Mouse (Mus musculus) spleen, adult 2 months (tissue): ENCODE results near the gene Rims1. TPM values are rescaled to one million over a fixed set of nuclear protein-coding genes. Genes with fewer than 3 reads are reported as not detected.

Source experiments
- DNase-seq, 2 experiments: peaks; one replicate each; pipeline versions ENCODE4 v3.0.0 to v3.0.0-alpha.2; 2012 to 2021; ENCODE audit warnings: low spot score in 2 of 2, low read depth in 1 of 2
- H3K27ac ChIP-seq: fragments of 200-500 bp; 2 replicates; pipeline ENCODE4 v1.5.1; 2012; ENCODE audit warnings: low read length, inconsistent platforms; ENCODE audit not compliant: insufficient read depth
- H3K27me3 ChIP-seq: fragments of 200-500 bp; 2 replicates; pipeline ENCODE4 v1.6.1; 2012; ENCODE audit warnings: mild to moderate bottlenecking, moderate library complexity, low read length, inconsistent platforms; ENCODE audit not compliant: control insufficient read depth, insufficient read depth
- H3K36me3 ChIP-seq: fragments of 200-500 bp; 2 replicates; pipeline ENCODE4 v1.6.1; 2012; ENCODE audit warnings: mild to moderate bottlenecking, low read length, inconsistent platforms; ENCODE audit not compliant: control insufficient read depth, insufficient read depth
- H3K4me1 ChIP-seq: fragments of 200-500 bp; 2 replicates; pipeline ENCODE4 v1.6.1; 2011; ENCODE audit warnings: inconsistent platforms; ENCODE audit not compliant: control insufficient read depth, insufficient read depth, insufficient read length
- H3K4me3 ChIP-seq: fragments of 200-500 bp; 2 replicates; pipeline ENCODE4 v1.5.1; 2011; ENCODE audit warnings: mild to moderate bottlenecking, inconsistent platforms; ENCODE audit not compliant: insufficient read depth, insufficient read length; ENCODE audit errors: extremely low read depth
- CTCF ChIP-seq: fragments of 200-500 bp; IDR thresholded peaks from 2 replicates; pipeline ENCODE4 v1.5.1; 2011; ENCODE audit warnings: mild to moderate bottlenecking, inconsistent platforms; ENCODE audit not compliant: insufficient read depth, insufficient read length, insufficient replicate concordance; ENCODE audit errors: extremely low read depth
- POLR2A ChIP-seq: fragments of 200-500 bp; IDR thresholded peaks from 2 replicates; pipeline ENCODE4 v1.6.1; 2011; ENCODE audit warnings: low read depth, low read length, inconsistent platforms
- WGBS: fragments of 180-500 bp; shearing (Covaris S2); methylation state at CpG from one replicate; pipeline ENCODE4 v1.1.7; 2018; 5-methylcytosine and 5-hydroxymethylcytosine counted together
- polyA plus RNA-seq: library from polyadenylated mRNA; depleted of rRNA; stranded (reverse); fragments of >200 nt; gene quantifications from 2 replicates; pipeline ENCODE4 v1.2.3, GENCODE M21; 2012

The Rims1 gene
- polyA plus RNA-seq, 1 experiment, result 0.05 TPM

- H3K4me3 ChIP-seq, result no peak overlapping the region
- DNase-seq, result no peak
- TF ChIP-seq POLR2A, result no peak
- no peak for TF ChIP-seq CTCF
- H3K4me1 ChIP-seq, result no peaks in the 10 kb centered on the region
- H3K27me3 ChIP-seq, result no peaks in the 10 kb centered on the region
- H3K27ac ChIP-seq, result no peak overlapping the region
- WGBS, result 87% methylated on average over 2 of the region's 2 CpGs
- no peaks in the 10 kb centered on the region for H3K36me3 ChIP-seq
Observed at GRCm38 (mm10) chr1:22424020-22424419, 381.8 kb downstream of the Rims1 start.

- no peaks in the 10 kb centered on the region for H3K27me3 ChIP-seq
- DNase-seq, result no peak
- WGBS, result 72% methylated on average over 5 of the region's 5 CpGs
- no peak overlapping the region for H3K4me3 ChIP-seq
- TF ChIP-seq POLR2A (no peak), CTCF (no peak)
- H3K4me1 ChIP-seq, result no peaks in the 10 kb centered on the region
- no peak overlapping the region for H3K27ac ChIP-seq
- H3K36me3 ChIP-seq, result no peaks in the 10 kb centered on the region
Observed at GRCm38 (mm10) chr1:22422102-22422501, 383.7 kb downstream of the Rims1 start.

GRCm38 (mm10) chr1:22410173-22410572, 395.6 kb downstream of the Rims1 start:
- 85% methylated on average over 7 of the region's 7 CpGs for WGBS
- no peaks in the 10 kb centered on the region for H3K27me3 ChIP-seq

GRCm38 (mm10) chr1:22386361-22386760, 419.4 kb downstream of the Rims1 start:
- no peak overlapping the region for H3K27ac ChIP-seq
- WGBS, result 80% methylated on average over 3 of the region's 3 CpGs

More at GRCm38 (mm10) chr1:22410173-22410572, 395.6 kb downstream of the Rims1 start:
- no peak for DNase-seq
- H3K4me1 ChIP-seq, result no peaks in the 10 kb centered on the region
- TF ChIP-seq POLR2A (no peak), CTCF (no peak)
- H3K27ac ChIP-seq, result no peak overlapping the region
- H3K36me3 ChIP-seq, result no peaks in the 10 kb centered on the region
- H3K4me3 ChIP-seq, result no peak overlapping the region

GRCm38 (mm10) chr1:22377652-22378051, 428.1 kb downstream of the Rims1 start:
- no peak overlapping the region for H3K27ac ChIP-seq
- TF ChIP-seq POLR2A (no peak), CTCF (no peak)
- DNase-seq, result no peak
- H3K36me3 ChIP-seq, result no peaks in the 10 kb centered on the region
- H3K4me1 ChIP-seq, result no peaks in the 10 kb centered on the region
- H3K4me3 ChIP-seq, result no peak overlapping the region
- no peaks in the 10 kb centered on the region for H3K27me3 ChIP-seq
- 76% methylated on average over 5 of the region's 5 CpGs for whole genome bisulfite sequencing

More at GRCm38 (mm10) chr1:22386361-22386760, 419.4 kb downstream of the Rims1 start:
- Histone ChIP-seq H3K27me3 (no peaks in the 10 kb centered on the region), H3K4me3 (no peak overlapping the region), H3K4me1 (no peaks in the 10 kb centered on the region), H3K36me3 (no peaks in the 10 kb centered on the region)
- no peak for TF ChIP-seq CTCF
- TF ChIP-seq POLR2A, result no peak
- DNase-seq, result no peak

GRCm38 (mm10) chr1:22377062-22377461, 428.7 kb downstream of the Rims1 start:
- Histone ChIP-seq H3K27me3 (no peaks in the 10 kb centered on the region), H3K4me3 (no peak overlapping the region), H3K4me1 (no peaks in the 10 kb centered on the region), H3K27ac (no peak overlapping the region), H3K36me3 (no peaks in the 10 kb centered on the region)
- no peak for TF ChIP-seq POLR2A
- TF ChIP-seq CTCF, result no peak
- 53% methylated on average over 6 of the region's 6 CpGs for WGBS
- DNase-seq, result no peak

GRCm38 (mm10) chr1:22356209-22356608, 449.6 kb downstream of the Rims1 start:
- H3K36me3 ChIP-seq, result no peaks in the 10 kb centered on the region
- no peaks in the 10 kb centered on the region for H3K27me3 ChIP-seq
- no peak for DNase-seq
- no peak overlapping the region for H3K27ac ChIP-seq
- 82% methylated on average over 2 of the region's 2 CpGs for WGBS
- H3K4me1 ChIP-seq, result no peaks in the 10 kb centered on the region
- TF ChIP-seq CTCF (no peak), POLR2A (no peak)
- no peak overlapping the region for H3K4me3 ChIP-seq
